Mouse (Mus musculus): ENCODE measurements at regions not wholly inside any gene's neighbourhood (a gene's known extent, or its start where the extent isn't known, plus 50 kb on each side); places are given as distances from the start of the nearest gene placed in this dataset.

DNA sequence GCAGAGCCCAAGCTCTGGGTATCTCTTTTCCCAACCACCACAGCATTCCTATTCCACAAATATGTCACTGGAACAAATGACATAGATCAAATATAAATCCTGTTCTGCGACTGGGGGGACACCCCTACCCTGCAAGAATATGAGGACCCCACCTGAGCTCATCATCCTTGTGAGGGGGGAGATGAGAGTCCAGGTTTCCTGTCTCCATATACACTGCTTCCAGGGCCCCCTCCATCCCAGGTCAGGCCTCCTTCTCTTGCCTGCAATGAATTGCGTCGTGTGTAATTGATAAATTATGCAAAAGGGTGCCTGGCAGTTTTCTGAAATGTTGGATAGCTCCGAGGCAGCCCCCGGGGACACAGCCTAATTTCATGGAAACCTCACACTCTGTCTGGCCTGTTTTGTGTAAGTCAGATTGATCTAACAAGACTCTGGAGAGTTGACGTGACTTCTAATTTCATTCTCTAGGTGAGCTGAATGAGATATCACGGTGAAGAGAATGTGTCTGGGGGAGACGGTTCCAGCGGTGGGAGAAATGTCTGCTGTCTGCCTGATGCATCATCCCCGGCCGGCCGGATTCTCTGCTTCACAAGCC, 110.3 kb upstream of the Tle3 start:
- DNase-seq (ENCODE audit: low read depth, low spot score): no peak

- DNase-seq (ENCODE audit: low read depth, low spot score): no peak
Observed at GRCm38 (mm10) chr9:61263335-61263734, 108.8 kb upstream of the Tle3 start.

DNA sequence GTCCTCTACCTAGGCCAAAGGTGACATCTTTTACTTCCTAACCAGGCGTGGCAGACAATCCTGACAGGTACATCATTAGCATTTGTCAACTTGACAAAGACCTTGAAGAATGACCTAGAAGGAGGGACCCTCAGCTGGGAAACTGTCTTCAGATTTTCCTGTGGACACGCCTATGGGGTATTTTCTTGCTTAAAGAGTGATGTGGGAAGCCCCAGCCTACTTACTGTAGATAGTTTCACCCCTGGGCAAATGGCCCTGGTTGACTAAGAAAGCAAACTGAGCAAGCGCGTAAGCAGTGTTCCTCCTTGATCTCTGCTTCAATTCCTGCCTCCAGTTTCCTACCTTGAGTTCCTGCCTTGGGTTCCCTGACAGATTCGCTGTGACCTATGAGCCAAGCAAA, 106.7 kb upstream of the Tle3 start:
- no peak for DNase-seq (ENCODE audit: low read depth, low spot score)

GRCm38 (mm10) chr9:61266992-61267391, 105.2 kb upstream of the Tle3 start:
- no peak for DNase-seq (ENCODE audit: low read depth, low spot score)

DNA sequence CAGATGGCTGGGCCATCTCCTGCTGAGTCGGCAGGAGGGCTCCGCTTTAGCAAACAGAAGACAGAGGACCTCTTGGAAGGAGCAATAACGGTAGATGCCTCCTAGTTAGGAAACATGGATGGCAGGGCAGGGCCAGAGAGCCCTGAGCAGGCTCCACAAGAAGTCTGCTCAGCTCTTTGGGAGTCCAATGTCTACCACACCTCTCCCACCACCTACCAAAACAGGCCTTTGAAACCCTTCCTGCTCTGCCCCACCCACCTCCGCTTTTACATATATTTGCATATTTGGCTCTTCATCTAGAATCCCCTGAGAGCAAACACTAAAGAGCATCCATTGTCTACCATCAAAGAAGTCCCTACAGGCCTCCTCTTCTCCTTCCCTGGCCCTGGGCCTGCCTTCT, 104.6 kb upstream of the Tle3 start:
- no peak for DNase-seq (ENCODE audit: low read depth, low spot score)

GRCm38 (mm10) chr9:61268162-61268561, 104.0 kb upstream of the Tle3 start:
- DNase-seq (ENCODE audit: low read depth, low spot score): no peak

GRCm38 (mm10) chr9:61268681-61269080, 103.5 kb upstream of the Tle3 start:
- DNase-seq (ENCODE audit: low read depth, low spot score): no peak

GRCm38 (mm10) chr9:61269151-61269870, 102.9 kb upstream of the Tle3 start:
- no peak for DNase-seq (ENCODE audit: low read depth, low spot score)

DNA sequence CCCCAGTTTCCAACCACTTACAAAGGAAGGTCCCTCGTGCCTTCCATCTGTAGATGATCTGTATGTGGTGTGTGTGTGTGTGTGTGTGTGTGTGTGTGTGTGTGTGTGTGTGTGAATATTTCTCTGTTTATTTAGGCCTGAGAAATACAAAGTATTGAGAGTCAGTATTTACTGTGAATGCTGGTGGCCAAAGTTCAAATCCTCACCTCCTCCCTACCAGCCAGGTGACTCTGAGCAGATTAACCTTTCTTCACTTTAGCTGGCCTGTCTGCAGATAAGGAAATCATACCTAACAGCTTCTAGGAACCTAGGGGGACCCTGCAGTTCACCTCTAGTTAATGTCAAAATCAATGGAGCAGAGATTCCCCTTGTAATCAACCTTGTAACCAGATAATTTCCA, 100.9 kb upstream of the Tle3 start:
- DNase-seq (ENCODE audit: low read depth, low spot score): no peak

- DNase-seq (ENCODE audit: low read depth, low spot score): no peak
Observed at GRCm38 (mm10) chr9:61271769-61272352, 100.3 kb upstream of the Tle3 start.

- DNase-seq (ENCODE audit: low read depth, low spot score): no peak
Observed at GRCm38 (mm10) chr9:61274020-61274419, 98.1 kb upstream of the Tle3 start.

- no peak for DNase-seq (ENCODE audit: low read depth, low spot score)
Observed at GRCm38 (mm10) chr9:61277369-61278215, 94.6 kb upstream of the Tle3 start.

DNA sequence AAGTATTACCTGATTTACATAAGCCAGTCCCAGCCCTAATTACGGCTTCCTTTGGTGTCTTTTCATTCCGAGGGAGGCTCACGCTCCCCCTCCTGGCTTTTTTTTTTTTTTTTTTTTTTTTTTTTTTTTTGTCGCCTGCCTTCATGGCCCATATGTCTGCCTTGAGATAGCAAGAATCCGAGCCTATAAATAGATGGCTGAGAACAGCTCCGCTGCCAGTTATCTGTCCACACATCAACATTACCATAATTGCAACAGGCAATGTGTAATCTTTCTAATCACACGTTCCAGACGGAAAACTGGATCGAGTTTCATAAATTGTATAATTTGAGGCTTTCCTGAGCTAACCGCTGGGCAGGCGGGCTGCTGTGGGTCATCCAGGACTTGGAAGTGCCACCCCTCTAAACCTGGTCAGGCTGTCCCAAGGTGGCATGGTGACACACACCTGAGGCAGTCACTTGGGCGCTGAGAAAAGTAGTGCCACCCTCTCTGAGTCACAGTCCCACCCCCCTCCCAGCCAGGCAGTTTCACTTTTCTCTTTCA, 93.9 kb upstream of the Tle3 start:
- DNase-seq (ENCODE audit: low read depth, low spot score): no peak

- DNase-seq (ENCODE audit: low read depth, low spot score): no peak
Observed at GRCm38 (mm10) chr9:61279044-61279543, 93.1 kb upstream of the Tle3 start.

GRCm38 (mm10) chr9:61280856-61281582, 91.1 kb upstream of the Tle3 start:
- DNase-seq (ENCODE audit: low read depth, low spot score): no peak

DNA sequence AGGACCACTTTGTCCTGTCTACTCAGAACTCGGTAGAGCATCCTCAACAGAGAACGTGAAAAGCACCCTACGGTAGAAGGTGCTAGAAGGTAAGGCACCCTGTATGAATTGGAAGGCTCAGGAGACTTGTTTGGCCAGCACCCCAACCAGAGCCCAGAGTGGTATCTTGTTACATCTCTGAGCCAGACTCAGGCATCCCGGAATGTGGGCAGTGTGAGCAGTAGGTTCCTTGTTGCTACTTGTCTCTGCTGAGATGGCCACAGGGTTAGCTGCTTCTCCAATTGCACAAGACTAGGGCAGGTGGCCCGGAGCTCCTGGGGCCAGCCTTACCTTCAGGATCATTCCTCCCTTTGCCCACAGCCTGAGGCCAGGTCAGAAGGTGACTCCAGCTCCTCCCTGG, 88.9 kb upstream of the Tle3 start:
- DNase-seq (ENCODE audit: low read depth, low spot score): no peak

DNA sequence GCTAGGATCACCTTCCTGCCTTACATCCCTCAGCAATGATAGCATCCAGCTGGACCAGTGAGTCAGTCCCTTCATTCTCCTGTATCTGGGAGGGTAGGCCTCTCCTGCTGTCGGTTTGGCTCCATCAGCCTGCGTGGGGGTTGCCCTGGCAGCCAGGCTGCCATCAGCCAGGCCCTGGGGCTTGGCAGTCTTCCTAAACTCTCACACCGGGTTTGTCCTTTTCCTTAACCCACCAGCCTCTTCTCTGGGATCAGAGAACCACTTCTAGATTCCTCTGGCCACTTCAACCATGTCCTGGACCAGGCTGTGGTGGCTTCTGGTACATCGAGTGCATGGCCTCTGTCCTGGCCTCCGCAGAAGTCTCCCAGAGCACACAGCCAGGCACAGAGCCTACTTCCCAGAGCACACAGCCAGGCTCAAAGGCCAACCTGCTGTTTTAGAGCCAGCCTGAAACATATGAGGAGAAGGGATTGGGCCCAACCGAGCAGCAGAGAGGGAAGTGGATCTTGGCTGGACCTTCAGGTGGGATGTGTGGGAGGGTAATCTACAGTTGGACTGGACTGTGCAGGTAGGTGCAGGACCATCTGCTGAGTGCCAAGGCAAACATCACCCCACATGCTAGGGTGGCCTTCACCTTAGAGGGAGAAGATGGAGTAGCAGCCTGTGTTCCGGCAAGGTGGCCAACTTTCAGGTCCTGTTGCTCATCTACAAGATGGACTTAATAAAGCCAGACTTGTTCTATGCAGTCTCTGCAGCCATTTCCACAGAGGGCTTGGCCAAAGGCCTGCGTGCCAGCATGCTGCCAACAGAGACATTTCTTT, 87.8 kb upstream of the Tle3 start:
- no peak for DNase-seq (ENCODE audit: low read depth, low spot score)

GRCm38 (mm10) chr9:61286561-61286960, 85.6 kb upstream of the Tle3 start:
- DNase-seq (ENCODE audit: low read depth, low spot score): no peak

- no peak for DNase-seq (ENCODE audit: low read depth, low spot score)
Observed at GRCm38 (mm10) chr9:61289117-61289516, 83.0 kb upstream of the Tle3 start.

- DNase-seq (ENCODE audit: low read depth, low spot score): no peak
Observed at GRCm38 (mm10) chr9:61289713-61290112, 82.5 kb upstream of the Tle3 start.
